Mouse (Mus musculus) ES-Bruce4 (cell line): ENCODE data around the gene A530016L24Rik.

Experiments used
- CTCF ChIP-seq: IDR thresholded peaks from one replicate; pipeline ENCODE4 v1.8.1; 2011; ENCODE audit warnings: low read depth, low read length
- EP300 ChIP-seq: IDR thresholded peaks from 2 replicates; pipeline ENCODE4 v1.6.1; 2011; ENCODE audit warnings: low read depth, low read length; ENCODE audit not compliant: insufficient read depth
- POLR2A ChIP-seq: IDR thresholded peaks from one replicate; pipeline ENCODE4 v1.8.1; 2011; ENCODE audit warnings: low read length; ENCODE audit not compliant: insufficient read depth

DNA sequence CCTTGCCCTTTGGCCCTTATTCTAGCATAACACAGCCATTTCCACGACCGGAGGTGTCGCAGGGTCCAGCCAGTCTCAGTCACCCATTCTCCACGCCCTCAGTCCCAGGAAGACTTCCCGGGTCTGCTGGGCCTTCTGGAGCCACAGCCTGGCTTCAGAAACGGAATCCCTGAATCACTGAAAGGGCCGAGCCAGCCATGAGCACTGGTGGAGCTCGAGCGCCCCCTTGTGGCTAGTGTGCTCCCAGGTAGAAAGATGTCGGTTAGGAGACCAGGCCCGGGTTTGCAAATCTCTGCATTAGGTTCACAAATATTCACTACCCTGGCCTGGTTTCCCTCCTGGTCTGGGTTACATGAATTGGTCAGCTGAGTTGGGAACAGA, 53.7 kb downstream of the A530016L24Rik start:
- TF ChIP-seq CTCF, result peak; percentile 97
- TF ChIP-seq POLR2A, result no peak
- TF ChIP-seq EP300, result no peak
